Mouse (Mus musculus): ENCODE measurements around the gene Fancc. TPM values are rescaled to one million over a fixed set of nuclear protein-coding genes. Genes with fewer than 3 reads are reported as not detected.

Gene Fancc
- polyA plus RNA-seq, 1 experiment from 2014 or later, result 5.2 TPM

DNA sequence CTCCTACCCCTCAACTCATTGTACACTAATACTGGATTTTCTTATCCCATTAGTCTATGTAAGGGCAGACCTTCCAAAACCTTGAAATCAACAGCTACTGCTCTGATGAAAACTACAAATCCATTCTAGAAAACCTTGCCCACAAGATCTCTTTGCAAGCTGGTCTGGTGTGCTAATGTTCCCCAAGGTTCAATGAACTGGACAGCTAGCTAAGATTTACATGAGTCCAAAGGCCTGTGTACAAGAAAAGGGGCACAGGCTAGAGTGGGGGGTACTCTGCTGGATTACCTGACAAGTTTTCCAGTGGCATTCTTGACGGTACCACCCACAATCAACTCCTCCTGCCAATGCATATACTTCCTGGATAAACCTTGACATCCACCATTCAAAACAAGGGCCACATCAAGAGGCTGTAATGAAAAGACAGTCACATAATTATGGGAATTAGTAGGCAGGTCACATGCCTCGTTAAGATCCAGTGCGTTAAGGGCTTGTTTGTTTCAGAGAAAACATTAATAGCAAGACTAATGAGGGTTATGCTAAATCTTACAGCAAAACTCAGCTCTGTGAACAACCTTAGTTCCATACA is 45.8 kb upstream of the Fancc start:
- H3K27me3 ChIP-seq (ENCODE audit: insufficient read depth, low read length), result no peaks in the 10 kb centered on the region
- peaks cover 57% of the 10 kb centered on the region for H3K36me3 ChIP-seq (replicated peaks; ENCODE audit: insufficient read depth, low read length)
- H3K4me2 ChIP-seq (ENCODE audit: low read depth, low read length), result no peak overlapping the region
- no peak for TF ChIP-seq CTCF (IDR thresholded peaks at IDR 0.05; ENCODE audit: low read depth)
- no peak for TF ChIP-seq EP300 (IDR thresholded peaks at IDR 0.05; ENCODE audit: low read depth)
- DNase-seq, result no peak
- 87% methylated on average over 3 of the region's 3 CpGs for WGBS (ENCODE audit: insufficient replicate concordance)
- no peak overlapping the region for H3K27ac ChIP-seq (ENCODE audit: low read depth)
- no peaks in the 10 kb centered on the region for H3K9me3 ChIP-seq (ENCODE audit: low read length)
- no peak for ATAC-seq
- no peak overlapping the region for H3K4me3 ChIP-seq (ENCODE audit: low read depth, low read length)
- no peak overlapping the region for H3K9ac ChIP-seq (replicated peaks)
- no peaks in the 10 kb centered on the region for H3K4me1 ChIP-seq (ENCODE audit: insufficient read depth)

DNA sequence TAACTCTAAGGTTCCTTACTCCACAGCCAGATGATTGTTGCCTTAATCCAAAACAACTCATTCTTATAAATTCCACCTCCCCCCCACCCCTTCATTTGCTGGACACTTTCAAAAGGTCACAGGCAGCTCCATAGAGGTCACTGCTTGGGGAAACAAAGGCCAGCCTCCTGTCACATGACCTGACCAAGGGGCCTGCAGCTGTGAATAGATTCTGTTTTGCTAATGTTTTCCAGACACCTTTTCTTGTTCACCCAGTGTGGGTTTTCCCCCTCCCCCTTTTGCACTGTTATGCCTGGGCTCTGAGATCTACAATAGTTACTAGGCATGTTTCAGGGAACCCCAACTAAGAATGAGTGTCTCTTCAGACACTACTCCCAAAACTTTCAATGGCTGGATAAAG is 44.4 kb upstream of the Fancc start:
- H3K36me3 ChIP-seq (replicated peaks; ENCODE audit: insufficient read depth, low read length), result peaks cover 61% of the 10 kb centered on the region

DNA sequence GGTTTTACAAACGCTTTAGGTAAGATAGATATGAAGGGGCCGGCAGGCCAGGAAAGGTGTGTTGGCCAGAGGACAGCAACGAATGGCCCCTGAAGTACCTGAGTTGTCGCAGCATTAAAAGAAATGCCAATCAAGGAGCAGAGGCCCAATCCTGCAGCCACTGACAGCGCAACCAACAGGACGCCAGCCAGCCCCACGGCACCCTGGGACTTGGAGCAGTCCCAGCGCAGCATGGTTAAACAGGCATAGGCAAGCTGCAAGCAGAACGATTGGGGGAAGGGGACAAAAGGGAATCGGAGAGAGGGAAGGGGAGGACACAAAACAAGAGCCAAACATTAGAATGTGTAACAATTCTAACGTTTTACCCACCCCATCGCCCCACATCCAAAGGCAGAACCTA is 43.5 kb upstream of the Fancc start:
- Histone ChIP-seq H3K9me3 (ENCODE audit: low read length) (no peaks in the 10 kb centered on the region), H3K4me1 (ENCODE audit: insufficient read depth) (no peaks in the 10 kb centered on the region), H3K36me3 (replicated peaks; ENCODE audit: insufficient read depth, low read length) (peaks cover 66% of the 10 kb centered on the region), H3K27ac (ENCODE audit: low read depth) (no peak overlapping the region), H3K27me3 (ENCODE audit: insufficient read depth, low read length) (no peaks in the 10 kb centered on the region), H3K4me2 (ENCODE audit: low read depth, low read length) (no peak overlapping the region), H3K9ac (replicated peaks) (no peak overlapping the region), H3K4me3 (ENCODE audit: low read depth, low read length) (no peak overlapping the region)
- DNase-seq, result no peak
- 87% methylated on average over 12 of the region's 12 CpGs for WGBS (ENCODE audit: insufficient replicate concordance)
- no peak for TF ChIP-seq CTCF (IDR thresholded peaks at IDR 0.05; ENCODE audit: low read depth)
- TF ChIP-seq EP300 (IDR thresholded peaks at IDR 0.05; ENCODE audit: low read depth), result no peak
- ATAC-seq, result no peak

More for the DNA sequence above, 44.4 kb upstream of the Fancc start:
- Histone ChIP-seq H3K4me2 (ENCODE audit: low read depth, low read length) (no peak overlapping the region), H3K4me3 (ENCODE audit: low read depth, low read length) (no peak overlapping the region), H3K27ac (ENCODE audit: low read depth) (no peak overlapping the region), H3K4me1 (ENCODE audit: insufficient read depth) (no peaks in the 10 kb centered on the region), H3K9me3 (ENCODE audit: low read length) (no peaks in the 10 kb centered on the region), H3K9ac (replicated peaks) (no peak overlapping the region), H3K27me3 (ENCODE audit: insufficient read depth, low read length) (no peaks in the 10 kb centered on the region)
- no peak for DNase-seq
- no peak for ATAC-seq
- TF ChIP-seq CTCF (IDR thresholded peaks at IDR 0.05; ENCODE audit: low read depth), result no peak
- no peak for TF ChIP-seq EP300 (IDR thresholded peaks at IDR 0.05; ENCODE audit: low read depth)

DNA sequence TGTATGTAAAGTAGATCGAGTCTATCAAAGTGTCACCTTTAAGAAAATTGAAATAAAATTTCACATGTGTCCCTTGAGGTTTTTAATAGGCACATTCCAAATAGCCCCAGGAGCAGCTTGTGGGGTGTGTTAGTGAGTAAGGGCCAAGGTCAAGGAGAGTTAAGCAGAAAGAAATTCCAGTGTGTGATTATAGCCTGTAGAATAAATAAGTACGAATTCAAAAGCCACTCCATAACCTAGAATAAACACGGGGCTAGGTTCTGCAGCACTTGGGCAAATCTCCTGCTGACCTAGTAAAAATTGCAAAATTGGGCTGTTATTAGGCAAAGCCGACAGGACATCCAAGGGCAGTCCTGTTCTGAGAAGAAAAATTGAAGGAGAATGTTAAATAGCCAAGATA is 37.9 kb upstream of the Fancc start:
- ATAC-seq (no peak), DNase-seq (no peak)
- Histone ChIP-seq H3K27me3 (ENCODE audit: insufficient read depth, low read length) (no peaks in the 10 kb centered on the region), H3K27ac (ENCODE audit: low read depth) (no peak overlapping the region), H3K9me3 (ENCODE audit: low read length) (no peaks in the 10 kb centered on the region), H3K4me2 (ENCODE audit: low read depth, low read length) (no peak overlapping the region), H3K4me1 (ENCODE audit: insufficient read depth) (no peaks in the 10 kb centered on the region), H3K4me3 (ENCODE audit: low read depth, low read length) (no peak overlapping the region), H3K9ac (replicated peaks) (no peak overlapping the region), H3K36me3 (replicated peaks; ENCODE audit: insufficient read depth, low read length) (peaks cover 78% of the 10 kb centered on the region)
- TF ChIP-seq CTCF (IDR thresholded peaks at IDR 0.05; ENCODE audit: low read depth), result no peak
- no peak for TF ChIP-seq EP300 (IDR thresholded peaks at IDR 0.05; ENCODE audit: low read depth)
- 82% methylated on average over 4 of the region's 4 CpGs for WGBS (ENCODE audit: insufficient replicate concordance)

DNA sequence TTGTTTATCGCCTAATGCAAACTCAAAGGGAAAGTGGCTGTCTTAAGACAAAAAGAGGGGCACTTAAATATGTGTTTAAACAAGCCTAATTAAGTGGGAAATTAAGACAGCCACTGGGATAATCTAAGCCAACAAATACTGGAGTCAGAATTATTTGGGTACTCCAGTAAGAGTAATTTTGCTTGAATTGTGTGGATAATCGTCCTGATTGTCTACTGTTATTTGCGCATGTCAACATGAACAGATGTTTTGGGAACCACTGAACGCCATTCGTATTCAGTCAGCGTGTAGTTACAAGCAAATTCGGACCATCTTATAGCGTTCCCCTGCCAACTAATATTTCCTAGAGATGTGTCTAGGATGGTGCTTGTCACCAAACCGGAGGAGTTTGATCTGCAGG is 33.8 kb upstream of the Fancc start:
- ATAC-seq, result no peak
- Histone ChIP-seq H3K27me3 (ENCODE audit: insufficient read depth, low read length) (no peaks in the 10 kb centered on the region), H3K27ac (ENCODE audit: low read depth) (no peak overlapping the region), H3K9me3 (ENCODE audit: low read length) (no peaks in the 10 kb centered on the region), H3K4me1 (ENCODE audit: insufficient read depth) (peaks cover 10% of the 10 kb centered on the region; the same call in 1 of the 2 replicates), H3K4me2 (ENCODE audit: low read depth, low read length) (no peak overlapping the region), H3K36me3 (replicated peaks; ENCODE audit: insufficient read depth, low read length) (peaks cover 64% of the 10 kb centered on the region), H3K4me3 (ENCODE audit: low read depth, low read length) (no peak overlapping the region), H3K9ac (replicated peaks) (no peak overlapping the region)
- no peak for TF ChIP-seq EP300 (IDR thresholded peaks at IDR 0.05; ENCODE audit: low read depth)
- no peak for TF ChIP-seq CTCF (IDR thresholded peaks at IDR 0.05; ENCODE audit: low read depth)
- no peak for DNase-seq
- 85% methylated on average over 9 of the region's 9 CpGs for WGBS (ENCODE audit: insufficient replicate concordance)

DNA sequence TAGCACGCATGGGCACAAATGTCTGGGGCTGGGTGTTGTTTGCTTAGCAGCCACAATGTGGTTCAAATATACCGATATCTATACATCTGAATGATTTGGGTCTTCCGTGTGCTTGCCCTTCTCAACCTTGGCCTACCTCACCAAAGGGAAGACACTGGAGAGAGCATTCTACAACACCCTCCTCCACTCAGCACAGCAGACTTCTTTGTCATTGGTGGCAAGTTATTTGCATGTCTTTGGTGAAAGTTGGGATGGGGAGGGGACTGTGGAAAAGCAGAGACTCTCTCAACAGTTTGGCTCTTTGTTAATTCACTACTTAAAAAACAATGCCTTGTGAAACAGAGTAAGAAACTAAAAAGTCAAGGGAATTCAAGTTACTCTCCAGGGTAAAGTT is 33.3 kb upstream of the Fancc start:
- H3K4me1 ChIP-seq (ENCODE audit: insufficient read depth), result peaks cover 10% of the 10 kb centered on the region; the same call in 1 of the 2 replicates
- ATAC-seq (no peak), DNase-seq (no peak)
- no peak overlapping the region for H3K4me3 ChIP-seq (ENCODE audit: low read depth, low read length)
- no peak overlapping the region for H3K9ac ChIP-seq (replicated peaks)
- peaks cover 66% of the 10 kb centered on the region for H3K36me3 ChIP-seq (replicated peaks; ENCODE audit: insufficient read depth, low read length)
- no peak overlapping the region for H3K4me2 ChIP-seq (ENCODE audit: low read depth, low read length)
- 76% methylated on average over 3 of the region's 3 CpGs for WGBS (ENCODE audit: insufficient replicate concordance)
- H3K9me3 ChIP-seq (ENCODE audit: low read length), result no peaks in the 10 kb centered on the region
- no peaks in the 10 kb centered on the region for H3K27me3 ChIP-seq (ENCODE audit: insufficient read depth, low read length)
- TF ChIP-seq CTCF (IDR thresholded peaks at IDR 0.05; ENCODE audit: low read depth) (no peak), EP300 (IDR thresholded peaks at IDR 0.05; ENCODE audit: low read depth) (no peak)
- H3K27ac ChIP-seq (ENCODE audit: low read depth), result no peak overlapping the region
